Mouse (Mus musculus): ENCODE measurements around the gene Ankrd11.
A peak's percentile ranks its signal among the peaks of the same experiment; 100 is the strongest.

GRCm38 (mm10) chr8:123042158-123042973 lies at the start of gene Ankrd11:
- TF ChIP-seq POLR2A (IDR thresholded peaks at IDR 0.05; ENCODE audit: control insufficient read depth, low read depth, low read length) (peak; percentile 88), CTCF (IDR thresholded peaks at IDR 0.05; ENCODE audit: control insufficient read depth, insufficient read depth, insufficient replicate concordance, low read depth, low read length) (peak; percentile 12; the same call in 1 of the 2 replicates)
